Mouse (Mus musculus) liver, embryonic 14.5 days (tissue): ENCODE data around the gene Top1. TPM values are rescaled to one million over a fixed set of nuclear protein-coding genes. Genes with fewer than 3 reads are reported as not detected.

Experiments used
- ATAC-seq: fragments of 200-750 bp; cut with Nextera tagmentation; 2 replicates; pipeline ENCODE4 v1.8.0; 2017; ENCODE audit warnings: moderate number of reproducible peaks, mild to moderate bottlenecking, moderate library complexity; ENCODE audit not compliant: insufficient read depth
- DNase-seq, 3 experiments: peaks; one replicate each; pipeline ENCODE4 v3.0.0-alpha.2; 2012 to 2013; ENCODE audit warnings: low read depth in 3 of 3, low spot score in 3 of 3
- H3K27ac ChIP-seq: fragments of 300-500 bp; sonication (generic); 2 replicates; pipeline ENCODE4 v1.5.1; 2014; ENCODE audit warnings: moderate library complexity, mild to moderate bottlenecking, control low read depth, inconsistent platforms
- H3K27me3 ChIP-seq: fragments of 300-500 bp; sonication (generic); 2 replicates; pipeline ENCODE4 v1.6.1; 2014; ENCODE audit warnings: mild to moderate bottlenecking, low read length, moderate library complexity; ENCODE audit not compliant: control insufficient read depth, insufficient read depth
- H3K36me3 ChIP-seq: fragments of 300-500 bp; sonication (generic); replicated peaks from 2 replicates; pipeline ENCODE4 v1.6.1; 2014; ENCODE audit warnings: low read depth; ENCODE audit not compliant: control insufficient read depth, insufficient read depth
- H3K4me1 ChIP-seq, 2 experiments: fragments of 200-500 bp in 1 of 2; fragments of 300-500 bp in 1 of 2; sonication (generic) in 1 of 2; replicated peaks; 2 replicates each; pipeline ENCODE4 v1.6.1; 2012 to 2014; ENCODE audit warnings: antibody characterized with exemption in 1 of 2, inconsistent platforms in 1 of 2, low read length in 1 of 2; ENCODE audit not compliant: control insufficient read depth in 2 of 2, insufficient read depth in 2 of 2
- H3K4me2 ChIP-seq: fragments of 300-500 bp; sonication (generic); 2 replicates; pipeline ENCODE4 v1.6.1; 2014; ENCODE audit warnings: low read depth, mild to moderate bottlenecking, control low read depth, moderate library complexity
- H3K4me3 ChIP-seq, 2 experiments: fragments of 200-500 bp in 1 of 2; fragments of 300-500 bp in 1 of 2; sonication (generic) in 1 of 2; 2 replicates each; pipeline ENCODE4 v1.5.1; 2012 to 2014; ENCODE audit warnings: low read depth in 2 of 2, low read length in 2 of 2, mild to moderate bottlenecking in 2 of 2, control low read depth in 1 of 2, inconsistent platforms in 1 of 2, moderate library complexity in 1 of 2; ENCODE audit not compliant: insufficient read depth in 1 of 2
- H3K9ac ChIP-seq: fragments of 300-500 bp; sonication (generic); replicated peaks from 2 replicates; pipeline ENCODE4 v1.6.1; 2014; ENCODE audit warnings: mild to moderate bottlenecking, control low read depth, moderate library complexity
- H3K9me3 ChIP-seq: fragments of 300-500 bp; sonication (generic); 2 replicates; pipeline ENCODE4 v1.6.1; 2016; ENCODE audit warnings: low read length, mixed read lengths; ENCODE audit not compliant: control insufficient read depth
- CTCF ChIP-seq: IDR thresholded peaks from 2 replicates; pipeline ENCODE4 v1.5.1; 2016; ENCODE audit warnings: antibody characterized with exemption, low read depth, control low read depth
- EP300 ChIP-seq: IDR thresholded peaks from 2 replicates; pipeline ENCODE4 v1.6.1; 2016; ENCODE audit warnings: antibody characterized with exemption, low read depth
- WGBS: fragments of 180-500 bp; shearing (Covaris S2); extraction: QIAGEN DNeasy Blood & Tissue Kit; methylation state at CpG from one replicate; pipeline ENCODE4 v1.1.7; 2014; ENCODE audit not compliant: insufficient replicate concordance; 5-methylcytosine and 5-hydroxymethylcytosine counted together
- polyA plus RNA-seq, 2 experiments: library from polyadenylated mRNA; depleted of rRNA in 1 of 2; stranded (reverse) in 1 of 2; unstranded in 1 of 2; fragments of >200 nt; fragmentation: Nextera tagmentation in 1 of 2; extraction: Ambion mirVana in 1 of 2; gene quantifications; 2 replicates each; pipeline versions ENCODE4 v1.2.1 to v1.2.3; 2012 to 2014

Gene Top1
- polyA plus RNA-seq, 2 experiments, result 33.6 to 51.2 TPM

DNA sequence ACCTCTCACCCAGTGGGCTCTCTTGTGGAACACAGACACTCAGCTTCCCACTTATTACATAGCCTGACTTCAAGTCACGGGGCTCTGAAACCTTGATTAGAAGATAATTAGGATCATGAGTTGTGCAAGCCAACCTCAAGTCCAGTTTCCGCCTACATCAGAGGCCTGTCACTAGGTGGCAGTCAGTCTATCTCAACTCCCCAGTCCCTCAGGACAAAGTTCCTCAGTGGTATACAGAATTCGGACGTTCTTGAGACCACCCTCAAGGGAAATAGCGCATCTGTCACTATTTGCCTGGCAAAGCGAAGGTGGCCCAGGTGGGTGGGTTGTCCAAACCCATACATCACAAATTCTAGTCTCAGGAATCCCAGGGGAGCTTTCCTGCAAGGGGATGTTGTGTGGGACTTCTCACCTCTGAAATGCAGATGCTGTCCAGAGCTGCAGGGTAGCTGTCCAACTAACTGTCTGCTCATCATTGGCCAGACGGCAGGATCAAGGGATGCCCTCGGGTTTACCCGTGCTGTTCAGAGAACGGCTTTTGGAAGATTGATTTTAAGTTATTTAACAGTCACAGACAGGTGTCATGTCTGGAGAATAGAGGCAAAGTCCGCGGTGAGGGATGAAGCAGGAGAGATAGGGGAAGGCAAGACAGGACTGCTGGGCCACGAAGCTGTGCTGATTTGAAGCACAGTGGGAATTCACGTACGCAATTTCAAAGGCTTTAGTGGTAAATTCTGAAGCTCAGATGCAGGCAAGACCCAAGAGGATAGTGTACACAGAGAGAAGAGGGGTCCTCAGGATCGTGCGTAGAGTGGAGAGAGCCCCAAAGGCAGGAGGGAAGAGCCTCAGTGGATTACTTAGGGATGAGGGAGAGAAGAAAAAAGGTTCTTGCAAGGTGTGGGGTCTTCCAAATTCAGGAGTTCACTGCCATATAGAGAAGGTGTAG, 84.4 kb downstream of the Top1 start:
- Histone ChIP-seq H3K9ac (peak overlapping the region; percentile 31; the same call in 1 of the 2 replicates), H3K4me3 (peak overlapping the region; percentile 84 to 89; a peak in 3 of 4 replicates), H3K4me1 (peaks cover 2 to 12% of the 10 kb centered on the region in 2 experiments; a peak in 3 of 4 replicates), H3K27me3 (peaks cover 20% of the 10 kb centered on the region), H3K4me2 (peak overlapping the region; percentile 93), H3K36me3 (no peaks in the 10 kb centered on the region; the same call in 1 of the 2 replicates), H3K9me3 (no peaks in the 10 kb centered on the region), H3K27ac (no peak overlapping the region)
- ATAC-seq, result no peak
- TF ChIP-seq EP300 (no peak), CTCF (peak; percentile 61)
- DNase-seq, result no peak
- WGBS, result 25% methylated on average over 17 of the region's 17 CpGs

DNA sequence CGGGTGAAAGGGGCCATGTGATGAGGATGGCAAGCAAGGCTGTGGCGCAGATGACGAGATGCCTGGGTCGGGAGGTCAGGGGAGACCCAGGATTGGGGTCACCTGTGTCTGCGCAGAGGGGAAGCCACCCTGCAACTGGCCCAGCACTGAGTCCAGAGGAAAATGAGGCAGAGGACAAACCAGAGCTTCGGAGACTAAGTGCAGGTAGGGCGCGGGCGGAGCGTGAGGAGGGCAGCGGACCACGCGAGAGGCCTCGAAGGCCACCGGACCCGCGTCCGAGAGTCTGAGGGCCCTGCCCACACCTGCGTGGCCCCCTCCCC, 85.1 kb downstream of the Top1 start:
- Histone ChIP-seq H3K9ac (peak overlapping the region; percentile 31; the same call in 1 of the 2 replicates), H3K27me3 (peaks cover 20% of the 10 kb centered on the region), H3K36me3 (no peaks in the 10 kb centered on the region), H3K27ac (no peak overlapping the region), H3K4me2 (peak overlapping the region; percentile 93), H3K4me1 (peaks cover 2 to 12% of the 10 kb centered on the region in 2 experiments; a peak in 3 of 4 replicates), H3K9me3 (no peaks in the 10 kb centered on the region), H3K4me3 (peak overlapping the region; percentile 84 to 89)
- ATAC-seq (peak; percentile 12), DNase-seq (no peak)
- TF ChIP-seq CTCF (no peak), EP300 (no peak)
- WGBS, result 9% methylated on average over 19 of the region's 19 CpGs

GRCm38 (mm10) chr2:160731117-160731838, 85.6 kb downstream of the Top1 start, which contains the start of gene Plcg1:
TSS of gene Plcg1 (plus strand) at chr2:160731300.
- peak; percentile 77 to 79 (median 78) for DNase-seq
- Histone ChIP-seq H3K27me3 (peaks cover 20% of the 10 kb centered on the region), H3K27ac (no peak within 1 kb of the TSS), H3K9me3 (no peaks in the 10 kb centered on the region), H3K9ac (peak within 1 kb of the TSS; percentile 59), H3K4me1 (peaks cover 2 to 12% of the 10 kb centered on the region in 2 experiments; a peak in 3 of 4 replicates), H3K4me3 (peak within 1 kb of the TSS; percentile 84 to 89), H3K4me2 (peak within 1 kb of the TSS; percentile 93), H3K36me3 (no peaks in the 10 kb centered on the region)
- ATAC-seq, result peak; percentile 94
- WGBS, result under 1% methylated on average over 56 of the region's 99 CpGs
- TF ChIP-seq EP300 (no peak), CTCF (no peak)

DNA sequence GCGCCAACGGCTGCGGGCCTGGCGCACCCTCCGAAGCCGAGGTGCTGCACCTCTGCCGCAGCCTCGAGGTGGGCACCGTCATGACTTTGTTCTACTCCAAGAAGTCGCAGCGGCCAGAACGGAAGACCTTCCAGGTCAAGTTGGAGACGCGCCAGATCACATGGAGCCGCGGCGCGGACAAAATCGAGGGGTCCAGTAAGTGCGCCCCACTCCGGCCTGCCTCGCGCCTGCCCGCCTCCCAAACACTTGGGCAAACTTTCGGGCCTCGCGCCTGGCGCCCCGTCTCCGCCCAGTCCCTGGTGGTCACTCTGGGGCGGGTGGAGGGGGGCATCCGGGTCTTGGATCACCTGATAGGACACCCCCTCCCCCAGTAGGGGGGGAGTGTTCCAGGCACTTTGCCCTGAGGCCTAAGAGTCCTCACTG, 86.2 kb downstream of the Top1 start:
- Histone ChIP-seq H3K4me3 (peak overlapping the region; percentile 84 to 89), H3K4me1 (peaks cover 2 to 12% of the 10 kb centered on the region in 2 experiments; a peak in 3 of 4 replicates), H3K36me3 (no peaks in the 10 kb centered on the region), H3K27me3 (peaks cover 20% of the 10 kb centered on the region), H3K4me2 (peak overlapping the region; percentile 93), H3K9me3 (no peaks in the 10 kb centered on the region), H3K27ac (no peak overlapping the region), H3K9ac (peak overlapping the region; percentile 59)
- TF ChIP-seq EP300 (no peak), CTCF (0 out of 2 replicates have a peak, but pooled peaks have one; percentile 7)
- no peak for DNase-seq
- peak; percentile 2; the same call in 1 of the 2 replicates for ATAC-seq
- WGBS, result 1% methylated on average over 32 of the region's 32 CpGs
